Mouse (Mus musculus): Measurements from ENCODE around the gene Ankrd33b.

The Ankrd33b gene

DNA sequence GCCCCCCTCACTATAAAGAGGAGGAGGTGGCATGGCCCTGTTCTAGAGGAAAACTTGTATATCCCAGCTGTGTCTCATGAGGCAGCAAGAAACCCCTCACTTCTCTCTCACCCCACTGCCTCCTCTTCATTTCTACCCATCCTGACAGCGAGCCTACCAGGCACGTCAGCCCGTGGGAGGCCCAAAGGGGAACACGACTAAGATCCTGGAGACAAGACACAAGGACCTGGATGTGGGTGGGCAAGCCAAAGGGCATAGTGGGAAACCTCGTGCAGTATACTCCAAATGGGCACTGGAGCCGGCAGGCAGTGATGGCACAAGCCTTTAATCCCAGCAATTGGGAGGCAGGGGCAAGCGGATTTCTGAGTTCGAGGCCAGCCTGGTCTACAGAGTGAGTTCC is 1.0 kb upstream of the Ankrd33b start:
- no peak for DNase-seq (ENCODE audit: low spot score in 2 of 2)

DNA sequence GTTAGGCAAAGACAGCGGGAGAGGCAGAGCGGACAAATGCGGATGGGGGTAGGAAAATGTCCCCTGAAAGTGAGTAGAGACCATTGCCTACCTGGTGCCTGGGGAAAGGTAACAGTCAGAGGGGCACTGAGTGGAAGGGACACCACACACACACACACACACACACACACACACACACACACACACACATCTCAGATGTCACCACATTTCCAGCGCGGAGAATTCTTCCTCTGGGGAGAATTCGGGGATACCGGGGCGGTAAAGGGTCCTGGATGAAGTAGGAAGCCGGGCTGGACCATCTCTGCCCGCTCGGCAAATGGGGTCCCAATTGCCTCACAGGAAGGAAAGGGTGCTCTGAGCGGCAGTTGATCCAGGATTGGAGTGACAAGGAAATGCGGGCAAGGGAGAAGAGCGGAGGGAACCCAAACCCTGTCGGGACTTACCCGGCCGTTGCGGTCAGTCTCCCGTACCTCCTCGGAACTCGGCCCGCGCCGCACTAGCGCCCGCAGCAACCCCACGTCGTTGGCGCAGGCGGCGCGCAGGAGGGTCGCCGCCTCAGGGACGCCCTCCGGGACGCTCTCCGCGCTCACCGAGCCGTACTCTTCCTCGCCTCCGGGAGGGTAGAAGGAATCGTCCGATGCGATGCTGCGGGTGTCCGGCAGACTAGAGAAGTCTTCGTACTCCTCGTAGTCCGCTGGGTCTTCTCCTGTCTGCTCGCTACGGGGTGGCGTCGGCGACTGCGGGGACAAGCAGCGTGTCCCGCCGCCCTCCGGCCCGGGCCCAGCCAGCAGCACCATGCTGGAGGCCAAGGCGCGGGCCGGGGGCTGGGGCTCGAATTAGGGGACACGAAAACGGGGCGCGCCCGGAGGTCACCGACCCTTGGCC is 688 bp downstream of the Ankrd33b start:
- peak in 1 of 2 experiments; percentile 17 for DNase-seq (ENCODE audit: low spot score in 2 of 2)

DNA sequence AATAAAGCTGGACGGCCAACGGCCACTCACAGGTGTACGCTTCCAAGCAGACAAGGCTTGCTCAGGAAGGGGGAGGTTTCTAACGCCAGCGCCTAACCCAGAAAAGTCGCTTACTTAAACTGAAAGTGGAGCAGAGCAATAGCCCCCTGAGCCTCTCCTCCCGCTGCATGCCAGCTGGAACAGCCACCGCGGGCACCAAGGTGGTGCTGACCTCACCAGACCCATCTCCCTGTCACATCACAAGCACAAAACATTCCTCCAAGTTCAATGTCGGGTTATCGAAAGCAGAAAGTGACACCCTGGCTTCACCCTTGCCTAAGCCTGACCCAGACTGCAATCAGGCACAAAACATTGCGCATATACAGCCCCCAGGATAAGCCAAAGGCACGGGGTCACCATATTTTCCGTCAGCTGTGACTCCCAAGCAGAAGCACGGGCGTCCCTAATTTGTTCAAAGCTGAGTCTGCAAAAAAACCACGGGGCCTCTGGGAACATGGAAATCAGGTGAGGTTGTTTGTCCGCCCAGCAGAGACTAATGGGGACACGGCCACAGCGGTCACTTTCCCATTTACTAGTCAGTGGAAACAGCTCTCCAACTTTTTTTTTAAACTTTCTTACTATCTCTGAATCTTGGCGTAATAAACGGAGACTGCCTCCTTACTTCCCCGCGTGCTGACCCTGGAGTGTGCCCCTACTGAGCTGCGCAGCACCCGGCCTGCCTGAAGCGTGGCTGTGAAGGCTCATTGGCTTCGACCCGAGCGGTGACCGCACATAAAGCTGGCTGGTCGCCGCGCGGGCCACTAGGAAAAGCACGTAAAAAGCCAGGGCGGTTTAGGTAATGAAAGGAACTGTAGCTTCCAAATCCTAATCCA is 1.6 kb downstream of the Ankrd33b start:
- peak; percentile 29 to 35 for DNase-seq (ENCODE audit: low spot score in 2 of 2)

DNA sequence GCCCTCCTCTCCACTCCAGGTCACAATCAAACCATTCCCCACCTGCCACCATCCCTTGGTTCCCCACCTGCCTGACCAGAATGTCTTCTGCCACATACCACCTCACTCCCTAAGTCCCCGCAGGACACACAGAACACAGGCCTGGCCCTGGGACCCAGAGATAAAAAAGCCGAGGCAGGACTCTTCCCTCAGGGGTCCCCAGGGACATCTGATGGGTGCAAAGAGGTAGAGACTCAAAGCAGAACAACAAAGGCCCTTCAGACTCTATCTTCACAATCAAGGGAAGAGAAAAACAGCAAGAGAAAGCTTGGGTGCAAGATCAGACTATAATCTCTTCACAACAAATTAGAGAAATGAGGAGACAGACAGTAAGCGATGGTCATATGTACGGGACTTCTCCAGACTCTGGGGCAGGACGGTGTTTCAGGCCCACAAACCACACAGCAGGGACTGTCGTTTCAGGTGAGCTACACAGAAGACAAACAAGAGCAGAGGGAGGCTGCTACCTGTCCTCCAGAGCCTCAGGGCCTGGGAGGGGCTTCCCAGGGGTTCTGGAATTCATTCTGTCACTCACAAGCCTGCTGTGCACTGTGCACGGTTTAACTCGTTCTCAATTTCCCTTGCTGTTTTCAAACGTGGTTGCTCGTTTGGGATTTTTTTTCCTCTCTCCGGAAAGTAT is 2.3 kb downstream of the Ankrd33b start:
- no peak for DNase-seq (ENCODE audit: low spot score in 2 of 2)

DNA sequence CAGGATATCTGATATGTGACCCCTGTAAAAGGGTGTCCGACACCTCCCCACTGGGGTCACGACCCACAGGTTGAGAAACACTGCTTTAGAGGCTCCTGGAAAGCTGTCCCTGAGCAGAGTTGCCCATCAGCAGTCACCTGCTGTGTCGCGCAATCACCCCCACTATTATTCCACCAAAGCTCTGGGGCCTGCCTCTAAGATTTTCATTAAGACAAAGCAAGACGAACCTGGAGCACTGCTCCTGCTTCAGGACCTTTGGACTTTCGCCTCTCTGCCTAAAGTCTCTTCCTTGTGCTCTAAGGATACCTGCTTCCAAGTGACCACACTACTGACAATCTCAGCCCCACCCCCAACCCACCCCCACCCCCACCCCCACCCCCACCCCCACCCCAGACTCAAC is 3.1 kb downstream of the Ankrd33b start:
- DNase-seq (ENCODE audit: low spot score in 2 of 2) = no peak

DNA sequence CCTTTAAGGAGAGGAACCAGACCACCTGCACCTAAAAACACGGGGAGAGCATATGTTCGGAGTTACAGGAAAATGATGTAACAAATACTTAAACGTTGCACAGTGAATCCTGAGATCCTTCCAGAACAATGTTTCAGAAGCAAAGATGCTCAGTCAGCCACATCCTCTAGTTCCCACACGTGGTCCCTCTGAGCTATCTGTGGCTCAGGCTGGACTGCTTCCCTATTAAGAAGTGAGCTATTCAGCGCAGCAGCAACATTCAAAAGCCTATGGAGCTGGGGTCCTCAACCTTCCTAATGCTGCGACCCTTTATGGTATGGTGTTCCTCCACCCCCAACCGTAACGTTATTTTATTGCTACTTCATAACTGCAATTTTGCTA is 3.6 kb downstream of the Ankrd33b start:
- DNase-seq (ENCODE audit: low spot score in 2 of 2) = no peak

DNA sequence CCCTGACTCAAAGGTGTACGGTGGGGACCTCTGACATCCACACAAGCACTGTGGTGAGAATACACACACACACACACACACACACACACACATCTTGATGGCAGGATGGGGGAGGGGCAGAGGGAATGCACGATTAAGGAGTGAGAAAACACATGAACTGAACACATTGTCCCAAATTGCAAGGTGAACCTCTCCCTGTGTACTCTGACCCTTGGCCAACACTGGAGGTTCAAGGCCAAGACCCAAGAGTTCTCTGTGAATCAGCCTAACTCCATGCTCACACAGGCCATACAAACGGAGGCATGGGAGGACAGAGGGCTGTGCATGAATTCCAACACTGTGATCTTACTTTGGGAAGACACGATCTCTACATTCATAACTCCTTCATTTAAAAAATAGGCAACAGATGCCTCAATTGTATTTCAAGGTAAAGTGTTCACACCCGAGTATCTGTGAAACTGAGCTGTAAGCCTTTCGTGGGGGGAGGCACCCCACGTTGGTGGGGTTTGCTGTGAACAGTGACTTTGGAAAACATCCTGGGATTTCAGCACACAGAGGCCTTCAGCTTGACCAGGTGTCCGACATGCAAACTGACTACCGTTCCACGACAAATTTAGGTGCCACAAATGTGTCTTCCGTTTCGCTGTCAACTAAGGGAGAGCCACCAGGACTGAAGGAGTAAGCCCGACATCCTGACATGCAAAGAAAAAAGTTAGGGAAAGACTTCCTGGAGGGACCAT is 4.1 kb downstream of the Ankrd33b start:
- no peak for DNase-seq (ENCODE audit: low spot score in 2 of 2)

DNA sequence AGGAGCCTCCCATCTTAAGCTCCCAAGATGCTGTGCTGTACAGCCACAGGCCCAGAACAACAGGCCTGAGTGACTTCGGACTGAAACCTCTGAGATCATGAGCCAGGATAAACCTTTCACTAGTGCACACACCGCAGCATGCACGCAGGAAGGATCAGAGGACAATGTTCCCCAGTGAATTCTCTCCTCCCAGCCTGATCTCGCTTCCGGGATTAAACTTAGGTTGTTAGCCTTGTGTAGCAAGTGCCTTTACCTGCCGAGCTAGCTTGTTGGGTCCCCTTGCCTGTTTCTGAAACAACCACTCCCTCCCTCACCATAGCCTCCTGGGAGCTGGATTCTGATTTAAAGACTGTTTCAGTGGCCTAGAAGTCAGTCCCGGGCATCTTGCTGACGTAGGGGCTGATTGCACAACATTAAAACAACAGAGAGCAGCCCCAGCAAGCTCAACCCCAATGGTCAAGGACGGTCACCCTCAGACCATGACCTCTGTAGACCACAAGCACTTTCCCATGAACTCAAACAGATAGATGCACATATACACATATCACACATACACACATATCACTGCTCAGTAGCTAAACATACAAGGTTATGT is 6.2 kb downstream of the Ankrd33b start:
- DNase-seq (ENCODE audit: low spot score in 2 of 2) = no peak

DNA sequence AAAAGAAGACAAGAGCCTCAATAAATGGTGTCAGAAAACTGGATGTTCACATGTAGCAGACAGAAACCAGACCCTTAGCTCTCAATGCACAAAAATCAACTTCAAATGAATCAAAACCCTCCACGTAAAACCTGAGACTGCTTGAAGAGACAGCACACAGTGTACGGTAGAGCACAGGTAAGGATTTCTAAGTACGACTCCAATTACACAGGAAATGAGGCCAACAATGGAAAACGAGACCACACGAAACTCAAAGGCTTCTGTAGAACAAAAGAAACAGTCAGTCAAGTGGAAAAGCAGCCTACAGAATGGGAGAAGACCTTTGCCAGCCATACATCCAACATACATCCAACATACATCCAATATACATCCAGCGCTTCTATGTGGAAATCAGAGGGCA is 6.9 kb downstream of the Ankrd33b start:
- no peak for DNase-seq (ENCODE audit: low spot score in 2 of 2)

DNA sequence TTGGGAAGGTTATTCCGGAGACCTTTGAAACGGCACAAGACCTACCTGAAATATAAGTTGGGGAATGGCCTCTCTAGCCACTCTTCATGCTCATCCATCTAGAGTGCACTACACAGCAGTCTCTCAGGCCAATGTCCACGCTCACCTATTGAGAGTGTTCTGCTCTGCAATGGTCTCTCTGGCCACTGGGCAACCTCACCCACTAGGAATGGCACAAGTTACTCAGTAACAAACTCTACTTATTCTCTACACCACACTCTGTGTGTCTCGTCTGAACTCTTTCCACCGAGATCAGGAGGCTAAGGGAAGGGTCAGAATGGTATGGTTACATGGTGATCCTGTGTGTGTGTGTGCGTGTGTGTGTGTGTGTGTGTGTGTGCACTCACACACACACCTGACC is 7.7 kb downstream of the Ankrd33b start:
- no peak for DNase-seq (ENCODE audit: low spot score in 2 of 2)

DNA sequence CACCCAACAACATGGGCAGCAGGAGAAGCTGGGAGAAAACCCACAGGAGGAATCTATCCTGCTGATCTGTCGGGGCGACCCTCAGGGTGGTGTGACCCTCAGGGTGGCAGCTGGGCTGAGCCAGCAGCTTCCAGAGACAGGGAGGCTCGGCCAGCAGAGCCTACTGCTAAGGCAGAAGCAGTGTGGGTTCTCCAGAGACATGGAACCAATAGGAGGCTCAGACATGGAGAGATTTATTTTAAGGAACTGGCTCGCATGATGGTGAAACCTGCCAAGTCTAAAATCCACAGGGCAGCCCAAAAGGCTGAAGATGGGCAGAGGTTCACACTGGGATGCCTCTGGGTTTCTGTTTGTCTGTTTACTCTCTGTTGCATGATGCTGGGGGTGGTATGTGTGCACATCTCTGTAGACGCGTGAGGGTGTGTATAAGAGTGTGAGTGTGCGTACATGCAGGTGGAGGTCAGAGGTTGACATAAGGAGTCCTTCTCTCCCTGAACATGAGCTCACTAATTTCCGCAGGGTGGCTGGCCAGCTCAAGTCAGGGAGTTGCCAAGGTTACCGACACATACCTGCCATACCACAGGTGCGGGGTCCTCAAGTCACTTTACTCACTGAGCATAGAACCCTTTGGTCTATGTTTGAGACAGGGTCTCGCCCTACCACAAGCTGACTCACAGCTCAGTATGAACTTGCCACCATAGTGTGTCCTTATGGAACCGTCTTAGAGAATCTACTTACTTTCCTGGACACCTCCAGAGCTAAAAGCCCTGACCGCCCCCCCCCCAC is 14.8 kb downstream of the Ankrd33b start:
- DNase-seq (ENCODE audit: low spot score in 2 of 2) = peak in 1 of 2 experiments; percentile 40

DNA sequence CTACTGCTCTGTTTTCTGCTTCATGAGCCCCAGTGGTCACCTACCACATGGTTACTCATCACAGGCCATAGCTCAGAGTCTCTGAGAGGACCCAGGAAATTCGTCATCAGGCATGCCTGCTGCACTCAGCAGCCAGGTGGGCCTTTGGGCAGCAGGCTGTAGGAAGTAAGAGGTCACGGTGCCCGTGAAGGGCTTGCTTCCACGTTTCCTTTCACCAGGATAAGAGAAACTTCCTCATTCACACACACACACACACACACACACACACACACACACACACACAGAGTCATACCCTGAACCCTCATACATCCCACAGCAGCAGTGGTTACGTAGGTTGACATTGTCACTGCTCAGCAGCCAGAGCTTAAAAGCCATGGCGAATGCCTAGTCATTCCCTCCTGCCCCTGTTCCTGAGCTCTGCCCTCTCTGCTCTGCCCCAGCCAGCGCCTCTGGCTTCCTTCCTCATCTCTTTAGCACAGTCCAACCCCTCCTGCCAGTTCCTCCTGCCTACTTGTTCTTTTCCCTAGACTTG is 17.6 kb downstream of the Ankrd33b start:
- peak; percentile 44 to 57 for DNase-seq (ENCODE audit: low spot score in 2 of 2)

DNA sequence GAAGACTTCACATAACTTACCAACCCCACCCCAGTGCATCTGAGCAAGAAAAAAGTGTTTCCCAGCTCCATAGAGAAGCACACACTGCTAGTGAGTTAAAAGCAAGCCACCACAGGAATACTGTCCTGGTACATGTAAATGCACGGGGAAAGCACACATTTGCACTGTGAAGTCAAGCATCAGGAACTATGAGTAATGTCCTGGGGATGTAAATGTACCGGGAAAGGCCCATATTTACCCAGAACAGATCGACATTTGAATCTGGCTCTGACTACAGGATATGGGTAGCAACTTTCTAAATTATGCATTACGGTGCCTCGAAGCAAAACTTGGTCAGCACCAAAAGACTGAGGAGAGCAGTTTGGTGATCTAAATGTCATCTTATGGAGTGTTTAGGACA is 18.5 kb downstream of the Ankrd33b start:
- no peak for DNase-seq (ENCODE audit: low spot score in 2 of 2)

DNA sequence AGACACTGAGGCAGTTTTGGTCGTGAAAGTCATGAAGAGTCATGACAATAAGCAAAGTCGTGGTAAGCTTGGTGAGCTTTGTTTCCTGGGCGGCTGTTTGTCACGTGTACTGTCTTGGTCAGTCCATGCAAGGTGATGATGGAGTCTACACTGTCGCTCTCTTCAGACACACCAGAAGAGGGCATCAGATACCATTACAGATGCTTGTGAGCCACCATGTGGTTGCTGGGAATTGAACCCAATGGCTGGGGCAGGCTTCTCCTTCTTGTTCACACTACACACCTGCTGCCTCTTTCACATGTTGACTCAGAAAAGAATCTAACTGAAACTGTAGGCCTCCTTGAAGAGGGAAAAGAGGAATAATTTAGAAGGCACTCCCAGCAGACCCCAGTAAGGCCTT is 19.3 kb downstream of the Ankrd33b start:
- no peak for DNase-seq (ENCODE audit: low spot score in 2 of 2)

DNA sequence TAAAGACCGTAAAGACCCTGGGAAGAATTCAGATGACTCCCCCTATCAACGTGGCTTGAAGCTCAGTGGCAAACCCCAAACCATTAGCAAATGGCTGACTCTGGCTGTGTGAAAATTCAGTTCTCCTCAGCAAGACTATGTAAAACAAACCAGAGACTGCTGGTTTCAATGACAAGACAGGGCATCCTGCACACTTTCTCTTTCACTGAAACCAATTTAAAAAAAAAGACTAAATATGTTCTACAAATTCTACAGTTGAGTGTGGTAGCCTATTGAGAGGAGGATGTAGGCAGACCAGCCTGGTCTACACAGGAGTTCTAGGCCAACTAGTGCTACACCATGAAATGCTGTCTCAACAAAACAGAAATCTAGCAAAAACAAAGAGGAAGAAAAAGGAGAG is 21.0 kb downstream of the Ankrd33b start:
- no peak for DNase-seq (ENCODE audit: low spot score in 2 of 2)

DNA sequence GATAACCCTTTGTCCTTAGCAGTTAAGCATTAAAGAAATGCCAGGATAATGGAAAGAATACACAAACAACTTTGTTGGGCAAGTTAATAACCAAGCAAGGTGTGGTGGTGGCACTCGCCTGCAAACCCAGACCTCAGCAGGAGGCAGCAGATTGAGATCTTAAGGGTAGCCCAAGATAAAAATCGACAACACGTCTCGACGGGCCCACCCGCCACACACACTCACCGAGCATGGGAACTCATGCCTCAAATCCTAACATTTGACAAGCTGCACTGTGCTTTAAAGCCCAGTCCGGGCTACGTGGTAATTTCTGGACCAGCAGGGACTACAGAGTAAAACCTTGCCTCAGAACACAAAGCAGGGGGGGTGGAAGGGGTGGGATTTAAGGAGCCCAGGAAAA is 22.2 kb downstream of the Ankrd33b start:
- DNase-seq (ENCODE audit: low spot score in 2 of 2) = no peak

DNA sequence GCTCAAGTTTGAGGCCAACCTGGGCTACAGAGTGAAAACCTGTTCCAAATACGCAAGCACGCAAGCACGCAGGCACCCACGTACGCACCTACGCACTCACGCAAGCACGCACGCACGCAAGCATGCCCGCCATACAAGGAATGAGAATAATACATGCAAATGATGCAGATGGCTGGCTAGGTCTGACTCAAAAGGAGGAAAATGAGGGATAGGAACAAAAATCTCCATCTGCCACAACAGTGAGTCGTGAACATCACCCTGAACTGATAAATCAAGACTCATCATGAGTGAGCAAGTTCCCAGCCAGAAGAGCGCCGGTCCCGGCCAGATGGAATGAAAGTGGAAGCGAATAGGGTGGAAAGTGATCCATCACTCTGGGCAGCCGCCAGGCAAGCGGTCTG is 22.7 kb downstream of the Ankrd33b start:
- DNase-seq (ENCODE audit: low spot score in 2 of 2) = no peak

DNA sequence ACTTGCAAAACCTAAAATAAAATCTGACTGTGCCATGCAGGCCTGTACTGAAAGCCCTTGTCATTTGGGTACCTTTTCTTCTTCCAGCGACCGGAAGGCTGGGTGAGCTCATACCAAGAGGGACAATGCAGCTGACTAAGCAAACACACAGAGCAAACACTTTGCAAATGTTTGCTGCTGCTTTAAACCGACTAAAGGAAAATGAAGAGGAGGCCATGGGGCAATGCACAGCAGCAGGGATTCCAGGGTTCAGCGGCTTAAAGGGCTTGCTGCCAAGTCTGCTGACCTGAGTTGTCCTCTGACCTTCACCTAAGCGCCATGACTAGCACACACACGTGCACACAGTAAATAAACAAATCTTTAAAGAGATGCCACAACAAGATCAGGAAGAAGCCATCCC is 23.9 kb downstream of the Ankrd33b start:
- peak in 1 of 2 experiments; percentile 17 for DNase-seq (ENCODE audit: low spot score in 2 of 2)

DNA sequence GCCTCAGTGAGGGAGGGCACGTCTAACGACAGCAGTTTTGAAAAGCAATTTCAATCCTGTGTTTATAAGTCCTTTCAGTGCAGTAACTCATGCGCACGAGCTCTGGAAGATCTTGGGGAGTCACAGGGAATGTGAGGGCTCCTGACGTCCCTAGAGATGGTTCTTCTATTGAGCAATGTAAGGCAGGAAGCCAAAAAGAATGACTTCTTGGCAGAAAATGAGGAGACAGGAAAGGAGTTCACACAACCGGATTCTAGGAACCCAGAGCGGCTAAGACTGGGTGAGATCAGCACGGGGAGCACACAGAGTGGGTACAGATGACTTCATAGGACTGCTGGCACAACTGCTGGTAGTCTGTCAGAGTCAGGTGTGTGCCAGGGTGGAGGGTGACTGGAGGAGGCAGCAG is 25.0 kb downstream of the Ankrd33b start:
- peak; percentile 83 to 85 for DNase-seq (ENCODE audit: low spot score in 2 of 2)

DNA sequence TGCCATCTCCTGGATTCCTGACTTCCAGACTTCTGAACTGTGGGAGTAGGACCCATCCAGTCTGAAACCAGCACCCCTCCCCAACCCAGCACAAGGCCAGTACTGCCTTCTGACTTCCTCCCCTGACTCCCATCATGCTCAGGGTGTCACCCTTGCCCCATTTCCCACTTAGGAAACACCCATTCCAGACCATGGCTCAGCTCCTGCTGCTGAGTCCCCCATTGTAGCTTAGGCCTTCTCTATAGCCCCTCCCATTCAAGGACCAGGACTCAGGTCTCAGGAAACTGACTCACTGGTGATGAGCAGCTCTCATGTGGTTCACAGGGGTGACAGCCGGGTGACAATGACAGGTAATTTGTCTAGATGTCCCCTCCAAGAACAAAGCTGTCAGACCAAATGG is 25.5 kb downstream of the Ankrd33b start:
- no peak for DNase-seq (ENCODE audit: low spot score in 2 of 2)

Measured in heart, adult 9 months (tissue).